Mouse (Mus musculus) MEL (cell line): Measurements from ENCODE around the gene Defb29. TPM values are rescaled to one million over a fixed set of nuclear protein-coding genes. Genes with fewer than 3 reads are reported as not detected.

ENCODE experiments used
- DNase-seq: peaks from one replicate; pipeline ENCODE4 v3.0.0; 2011; ENCODE audit warnings: low read depth, low spot score
- H3K27ac ChIP-seq: 2 replicates; pipeline ENCODE4 v1.5.1; 2012; ENCODE audit warnings: low read depth, mild to moderate bottlenecking, control low read depth, low read length, moderate library complexity; ENCODE audit not compliant: control insufficient read depth
- H3K27me3 ChIP-seq, 2 experiments: fragments of 150-350 bp in 1 of 2; sonication (generic) in 1 of 2; 2 replicates each; pipeline ENCODE4 v1.6.1; 2012; ENCODE audit warnings: low read length in 2 of 2, mild to moderate bottlenecking in 2 of 2, improper control_type of control experiment in 1 of 2, moderate library complexity in 1 of 2; ENCODE audit not compliant: insufficient read depth in 2 of 2, control insufficient read depth in 1 of 2
- H3K36me3 ChIP-seq, 2 experiments: 2 replicates each; pipeline ENCODE4 v1.6.1; 2012 to 2014; ENCODE audit warnings: low read length in 2 of 2, improper control_type of control experiment in 1 of 2, inconsistent platforms in 1 of 2, mild to moderate bottlenecking in 1 of 2; ENCODE audit not compliant: insufficient read depth in 2 of 2, control insufficient read depth in 1 of 2
- H3K4me1 ChIP-seq, 2 experiments: fragments of 150-350 bp in 1 of 2; sonication (generic) in 1 of 2; 2 replicates each; pipeline ENCODE4 v1.6.1; 2012; ENCODE audit warnings: low read length in 2 of 2, improper control_type of control experiment in 1 of 2, mild to moderate bottlenecking in 1 of 2; ENCODE audit not compliant: insufficient read depth in 2 of 2, control insufficient read depth in 1 of 2
- H3K4me3 ChIP-seq, 2 experiments: fragments of 150-350 bp in 1 of 2; sonication (generic) in 1 of 2; 2 replicates each; pipeline ENCODE4 v1.5.1; 2012; ENCODE audit warnings: low read depth in 2 of 2, low read length in 2 of 2, mild to moderate bottlenecking in 2 of 2, moderate library complexity in 2 of 2, control low read depth in 1 of 2, improper control_type of control experiment in 1 of 2; ENCODE audit not compliant: control insufficient read depth in 1 of 2, insufficient read depth in 1 of 2
- H3K79me2 ChIP-seq: 2 replicates; pipeline ENCODE4 v1.6.1; 2012; ENCODE audit warnings: mild to moderate bottlenecking, low read length, moderate library complexity; ENCODE audit not compliant: control insufficient read depth, poor library complexity, insufficient read depth
- H3K9ac ChIP-seq: 2 replicates; pipeline ENCODE4 v1.6.1; 2012; ENCODE audit warnings: low read depth, mild to moderate bottlenecking, control low read depth, low read length, moderate library complexity; ENCODE audit not compliant: control insufficient read depth, poor library complexity, severe bottlenecking
- H3K9me3 ChIP-seq: fragments of 150-350 bp; sonication (generic); replicated peaks from 2 replicates; pipeline ENCODE4 v1.6.1; 2012; ENCODE audit warnings: mild to moderate bottlenecking, low read length, improper control_type of control experiment, moderate library complexity; ENCODE audit not compliant: insufficient read depth
- BHLHE40 ChIP-seq: IDR thresholded peaks from 2 replicates; pipeline ENCODE4 v1.6.1; 2012; ENCODE audit warnings: low read depth, mild to moderate bottlenecking, inconsistent platforms, low read length, improper control_type of control experiment, borderline replicate concordance
- CHD2 ChIP-seq: IDR thresholded peaks from 2 replicates; pipeline ENCODE4 v1.6.1; 2011; ENCODE audit warnings: low read length, improper control_type of control experiment
- ELF1 ChIP-seq: IDR thresholded peaks from 2 replicates; pipeline ENCODE4 v1.6.1; 2014; ENCODE audit warnings: low read depth, mild to moderate bottlenecking, inconsistent platforms, low read length, improper control_type of control experiment, moderate library complexity
- EP300 ChIP-seq, 2 experiments: IDR thresholded peaks; 2 replicates each; pipeline ENCODE4 v1.6.1; 2011; ENCODE audit warnings: improper control_type of control experiment in 2 of 2, low read length in 2 of 2, low read depth in 1 of 2, mild to moderate bottlenecking in 1 of 2
- HCFC1 ChIP-seq: IDR thresholded peaks from 2 replicates; pipeline ENCODE4 v1.6.1; 2012; ENCODE audit warnings: low read depth, mild to moderate bottlenecking, inconsistent platforms, low read length, improper control_type of control experiment, moderate library complexity
- JUND ChIP-seq: IDR thresholded peaks from 2 replicates; pipeline ENCODE4 v1.6.1; 2011; ENCODE audit warnings: low read depth, mild to moderate bottlenecking, improper control_type of control experiment, low read length
- MAX ChIP-seq: IDR thresholded peaks from 2 replicates; pipeline ENCODE4 v1.6.1; 2011; ENCODE audit warnings: low read length, improper control_type of control experiment
- MEF2A ChIP-seq: IDR thresholded peaks from 2 replicates; pipeline ENCODE4 v1.6.1; 2014; ENCODE audit warnings: low read depth, mild to moderate bottlenecking, inconsistent platforms, low read length, improper control_type of control experiment; ENCODE audit not compliant: poor library complexity, insufficient replicate concordance, severe bottlenecking; ENCODE audit errors: extremely low read depth
- MYC ChIP-seq: IDR thresholded peaks from 2 replicates; pipeline ENCODE4 v1.6.1; 2011; ENCODE audit warnings: low read depth, mild to moderate bottlenecking, low read length, improper control_type of control experiment, moderate library complexity
- POLR2A ChIP-seq, 2 experiments: IDR thresholded peaks; 2 replicates each; pipeline ENCODE4 v1.6.1; 2011 to 2012; ENCODE audit warnings: low read length in 2 of 2, mild to moderate bottlenecking in 2 of 2, control low read depth in 1 of 2, improper control_type of control experiment in 1 of 2, low read depth in 1 of 2, moderate library complexity in 1 of 2; ENCODE audit not compliant: control insufficient read depth in 1 of 2, insufficient read depth in 1 of 2, poor library complexity in 1 of 2
- SIN3A ChIP-seq: IDR thresholded peaks from 2 replicates; pipeline ENCODE4 v1.6.1; 2012; ENCODE audit warnings: low read length, improper control_type of control experiment, inconsistent platforms
- USF1 ChIP-seq: IDR thresholded peaks from 2 replicates; pipeline ENCODE4 v1.6.1; 2014; ENCODE audit warnings: low read depth, mild to moderate bottlenecking, inconsistent platforms, low read length, improper control_type of control experiment, moderate library complexity
- ZC3H11A ChIP-seq: IDR thresholded peaks from 2 replicates; pipeline ENCODE4 v1.6.1; 2012; ENCODE audit warnings: low read depth, mild to moderate bottlenecking, inconsistent platforms, low read length, improper control_type of control experiment
- ZNF384 ChIP-seq: IDR thresholded peaks from 2 replicates; pipeline ENCODE4 v1.6.1; 2012; ENCODE audit warnings: low read depth, mild to moderate bottlenecking, inconsistent platforms, low read length, improper control_type of control experiment
- polyA plus RNA-seq, 2 experiments: library from polyadenylated mRNA; stranded (reverse) in 1 of 2; unstranded in 1 of 2; fragments of >175 nt in 1 of 2; fragments of >200 nt in 1 of 2; gene quantifications; 2 replicates each; pipeline versions ENCODE4 v1.2.1 to v1.2.4; 2012; ENCODE audit warnings: low replicate concordance in 2 of 2, low read depth in 1 of 2; ENCODE audit not compliant: insufficient read length in 2 of 2, insufficient read depth in 1 of 2, missing spikeins in 1 of 2
- total RNA-seq: library from RNA; depleted of rRNA; stranded (reverse); fragments of 300-350 nt; gene quantifications from 2 replicates; pipeline ENCODE4 v1.2.3, GENCODE M21; 2012

Defb29 gene
- total and polyA plus RNA-seq, 3 experiments, result not detected

- no peak overlapping the region for H3K4me3 ChIP-seq
- TF ChIP-seq EP300 (IDR thresholded peaks at IDR 0.05; ENCODE audit: low read depth in 1 of 2, low read length in 2 of 2) (no peak), MAX (no peak), USF1 (no peak), ZNF384 (no peak), MYC (no peak), ZC3H11A (no peak), JUND (no peak), MEF2A (no peak), BHLHE40 (no peak), CHD2 (no peak), SIN3A (no peak), ELF1 (no peak), POLR2A (IDR thresholded peaks at IDR 0.05; ENCODE audit: control insufficient read depth in 1 of 2, insufficient read depth in 1 of 2, low read depth in 1 of 2, low read length in 2 of 2, poor library complexity in 1 of 2) (no peak)
- TF ChIP-seq, all 39 proteins: peak for 0
- Histone ChIP-seq H3K4me1 (no peaks in the 10 kb centered on the region), H3K27ac (no peak overlapping the region), H3K36me3 (no peaks in the 10 kb centered on the region), H3K9me3 (no peaks in the 10 kb centered on the region), H3K9ac (no peak overlapping the region), H3K79me2 (no peaks in the 10 kb centered on the region), H3K27me3 (peaks cover 0 to 17% of the 10 kb centered on the region in 2 experiments)
- DNase-seq, result no peak
These were observed 23.8 kb downstream of the Defb29 start for GRCm38 (mm10) chr2:152516084-152516483.

DNA sequence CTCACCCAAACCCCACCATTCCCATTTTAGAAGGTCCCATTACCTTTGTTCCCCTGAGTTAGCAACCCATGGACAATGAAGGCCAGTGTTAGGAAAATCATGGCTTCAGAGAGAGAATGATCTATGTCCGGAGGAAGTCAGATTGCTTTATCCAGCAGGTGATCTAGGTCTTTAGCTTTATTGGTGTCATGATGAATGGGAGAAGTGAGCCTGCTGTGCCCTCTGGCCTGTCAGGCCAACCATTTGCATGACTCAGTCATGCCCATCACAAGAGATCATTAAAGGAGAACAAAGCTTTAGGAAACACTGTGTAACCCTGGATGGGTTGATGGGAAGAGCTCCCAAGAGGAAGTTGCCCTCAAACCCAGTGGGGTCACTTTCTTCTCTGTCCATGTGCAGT, 28.3 kb downstream of the Defb29 start, which contains the start of gene Defb26:
Defb26 (minus strand) TSS at position 101 of the 400 bp plus-strand sequence.
- Histone ChIP-seq H3K36me3 (no peaks in the 10 kb centered on the region), H3K4me1 (no peaks in the 10 kb centered on the region), H3K9ac (no peak within 1 kb of the TSS), H3K27ac (no peak within 1 kb of the TSS), H3K4me3 (no peak within 1 kb of the TSS), H3K9me3 (no peaks in the 10 kb centered on the region), H3K79me2 (no peaks in the 10 kb centered on the region), H3K27me3 (peaks cover 8 to 11% of the 10 kb centered on the region in 2 experiments)
- TF ChIP-seq JUND, result no peak
- DNase-seq, result no peak

GRCm38 (mm10) chr2:152503950-152504349, 35.9 kb downstream of the Defb29 start:
- TF ChIP-seq HCFC1 (no peak), JUND (peak; percentile 76; the same call in 1 of the 2 replicates)
- Histone ChIP-seq H3K9me3 (no peaks in the 10 kb centered on the region), H3K36me3 (peaks cover 0 to 3% of the 10 kb centered on the region in 2 experiments; a peak in 1 of 4 replicates), H3K9ac (no peak overlapping the region), H3K4me3 (no peak overlapping the region), H3K27me3 (peaks cover 2% of the 10 kb centered on the region in 2 experiments; a peak in 3 of 4 replicates), H3K27ac (no peak overlapping the region), H3K4me1 (peaks cover 3 to 4% of the 10 kb centered on the region in 2 experiments; a peak in 2 of 4 replicates), H3K79me2 (no peaks in the 10 kb centered on the region)
- DNase-seq, result no peak
